Mouse (Mus musculus) embryonic facial prominence, embryonic 14.5 days (tissue): ENCODE data around the gene Stk10. TPM values are rescaled to one million over a fixed set of nuclear protein-coding genes. Genes with fewer than 3 reads are reported as not detected.
"Not testable (repeated sequence)": the region's sequence is repeated elsewhere in the genome, so short reads cannot be mapped to it uniquely, and the experiment has no call there.

Source experiments
- ATAC-seq: fragments of 200-750 bp; cut with Nextera tagmentation; 2 replicates; pipeline ENCODE4 v1.8.0; 2017; ENCODE audit warnings: low read depth, moderate number of reproducible peaks, moderate TSS enrichment
- DNase-seq: peaks from one replicate; pipeline ENCODE4 v3.0.0-alpha.2; 2015; ENCODE audit warnings: low spot score
- H3K27ac ChIP-seq: fragments of 300-500 bp; sonication (generic); replicated peaks from 2 replicates; pipeline ENCODE4 v1.5.1; 2014; ENCODE audit warnings: low read depth, mild to moderate bottlenecking, low read length, moderate library complexity
- H3K27me3 ChIP-seq: fragments of 300-500 bp; sonication (generic); replicated peaks from 2 replicates; pipeline ENCODE4 v1.6.1; 2014; ENCODE audit warnings: low read length; ENCODE audit not compliant: control insufficient read depth, insufficient read depth
- H3K36me3 ChIP-seq: fragments of 300-500 bp; sonication (generic); 2 replicates; pipeline ENCODE4 v1.6.1; 2014; ENCODE audit warnings: low read length, mixed read lengths; ENCODE audit not compliant: control insufficient read depth, insufficient read depth
- H3K4me1 ChIP-seq: fragments of 300-500 bp; sonication (generic); 2 replicates; pipeline ENCODE4 v1.6.1; 2014; ENCODE audit warnings: antibody characterized with exemption, low read length; ENCODE audit not compliant: control insufficient read depth, insufficient read depth
- H3K4me2 ChIP-seq: fragments of 300-500 bp; sonication (generic); 2 replicates; pipeline ENCODE4 v1.6.1; 2014; ENCODE audit warnings: low read depth, mild to moderate bottlenecking, low read length, moderate library complexity, mixed read lengths
- H3K4me3 ChIP-seq: fragments of 300-500 bp; sonication (generic); 2 replicates; pipeline ENCODE4 v1.5.1; 2014; ENCODE audit warnings: low read depth, mild to moderate bottlenecking, low read length
- H3K9ac ChIP-seq: fragments of 300-500 bp; sonication (generic); 2 replicates; pipeline ENCODE4 v1.6.1; 2014; ENCODE audit warnings: low read depth, mild to moderate bottlenecking, low read length, moderate library complexity, mixed read lengths
- H3K9me3 ChIP-seq: fragments of 300-500 bp; sonication (generic); 2 replicates; pipeline ENCODE4 v1.6.1; 2016; ENCODE audit warnings: low read length; ENCODE audit not compliant: control insufficient read depth
- WGBS: fragments of 180-500 bp; shearing (Covaris S2); extraction: QIAGEN DNeasy Blood & Tissue Kit; methylation state at CpG from one replicate; pipeline ENCODE4 v1.1.7; 2014; 5-methylcytosine and 5-hydroxymethylcytosine counted together
- polyA plus RNA-seq: library from polyadenylated mRNA; unstranded; fragments of >200 nt; fragmentation: Nextera tagmentation; extraction: Ambion mirVana; gene quantifications from 2 replicates; pipeline ENCODE4 v1.2.1, GENCODE M21; 2014

The Stk10 gene
- polyA plus RNA-seq, 1 experiment from 2014 or later: 2.8 TPM

GRCm38 (mm10) chr11:32495283-32495682 lies 37.8 kb upstream of the Stk10 start:
- Histone ChIP-seq H3K9me3 (no peaks in the 10 kb centered on the region), H3K9ac (no peak overlapping the region), H3K4me1 (peaks cover 3% of the 10 kb centered on the region; the same call in 1 of the 2 replicates), H3K36me3 (no peaks in the 10 kb centered on the region), H3K27ac (no peak overlapping the region), H3K4me3 (no peak overlapping the region), H3K27me3 (no peaks in the 10 kb centered on the region), H3K4me2 (no peak overlapping the region)
- DNase-seq (no peak), ATAC-seq (no peak)
- WGBS: 81% methylated on average over 2 of the region's 2 CpGs

- 81% methylated on average over 7 of the region's 7 CpGs for WGBS
Measured at GRCm38 (mm10) chr11:32498757-32499535, 34.2 kb upstream of the Stk10 start.

GRCm38 (mm10) chr11:32499931-32500330 lies 33.2 kb upstream of the Stk10 start:
- Histone ChIP-seq H3K4me3 (no peak overlapping the region), H3K4me2 (no peak overlapping the region), H3K27me3 (no peaks in the 10 kb centered on the region), H3K9ac (no peak overlapping the region), H3K4me1 (0 out of 2 replicates have a peak, but pooled peaks cover 3% of the 10 kb centered on the region), H3K36me3 (peaks cover 27% of the 10 kb centered on the region), H3K9me3 (no peaks in the 10 kb centered on the region), H3K27ac (no peak overlapping the region)
- ATAC-seq: no peak
- DNase-seq: no peak
- 92% methylated on average over 4 of the region's 4 CpGs for WGBS

More at GRCm38 (mm10) chr11:32498757-32499535, 34.2 kb upstream of the Stk10 start:
- H3K27me3 ChIP-seq: no peaks in the 10 kb centered on the region
- H3K9ac ChIP-seq: no peak overlapping the region
- ATAC-seq (0 out of 2 replicates have a peak, but pooled peaks have one; percentile 9), DNase-seq (peak; percentile 62)
- H3K4me2 ChIP-seq: no peak overlapping the region
- no peaks in the 10 kb centered on the region for H3K9me3 ChIP-seq
- no peak overlapping the region for H3K4me3 ChIP-seq
- peaks cover 26% of the 10 kb centered on the region for H3K36me3 ChIP-seq
- H3K27ac ChIP-seq: no peak overlapping the region
- 0 out of 2 replicates have a peak, but pooled peaks cover 3% of the 10 kb centered on the region for H3K4me1 ChIP-seq

- Histone ChIP-seq H3K27ac (no peak overlapping the region), H3K4me3 (no peak overlapping the region), H3K4me1 (no peaks in the 10 kb centered on the region), H3K36me3 (peaks cover 27% of the 10 kb centered on the region), H3K9ac (no peak overlapping the region), H3K27me3 (no peaks in the 10 kb centered on the region), H3K4me2 (no peak overlapping the region), H3K9me3 (no peaks in the 10 kb centered on the region)
- WGBS: 88% methylated on average over 2 of the region's 2 CpGs
- DNase-seq: no peak
- no peak for ATAC-seq
Measured at GRCm38 (mm10) chr11:32503711-32504110, 29.4 kb upstream of the Stk10 start.

GRCm38 (mm10) chr11:32505091-32505739 lies 27.9 kb upstream of the Stk10 start:
- Histone ChIP-seq H3K36me3 (peaks cover 27% of the 10 kb centered on the region), H3K4me2 (no peak overlapping the region), H3K9me3 (no peaks in the 10 kb centered on the region), H3K4me3 (no peak overlapping the region), H3K4me1 (no peaks in the 10 kb centered on the region), H3K27me3 (no peaks in the 10 kb centered on the region), H3K27ac (no peak overlapping the region), H3K9ac (no peak overlapping the region)
- DNase-seq (peak; percentile 30), ATAC-seq (peak; percentile 55; the same call in 1 of the 2 replicates)
- 65% methylated on average over 7 of the region's 7 CpGs for WGBS

GRCm38 (mm10) chr11:32510930-32511329 lies 22.2 kb upstream of the Stk10 start:
- ATAC-seq: no peak
- no peak overlapping the region for H3K4me3 ChIP-seq
- H3K27me3 ChIP-seq: no peaks in the 10 kb centered on the region
- H3K4me2 ChIP-seq: no peak overlapping the region
- no peaks in the 10 kb centered on the region for H3K9me3 ChIP-seq
- H3K36me3 ChIP-seq: peaks cover 3% of the 10 kb centered on the region
- H3K9ac ChIP-seq: no peak overlapping the region
- no peak for DNase-seq
- no peak overlapping the region for H3K27ac ChIP-seq
- no peaks in the 10 kb centered on the region for H3K4me1 ChIP-seq
- 75% methylated on average over 1 of the region's 1 CpGs for WGBS

GRCm38 (mm10) chr11:32514853-32515252 lies 18.3 kb upstream of the Stk10 start:
- H3K9me3 ChIP-seq, ATAC-seq, H3K4me2 ChIP-seq, H3K27me3 ChIP-seq, H3K9ac ChIP-seq, H3K4me3 ChIP-seq, H3K27ac ChIP-seq, H3K4me1 ChIP-seq, DNase-seq: not testable (repeated sequence)
- WGBS: 90% methylated on average over 5 of the region's 5 CpGs
- H3K36me3 ChIP-seq: peaks cover 32% of the 10 kb centered on the region

GRCm38 (mm10) chr11:32516091-32516490 lies 17.0 kb upstream of the Stk10 start:
- H3K9me3 ChIP-seq: no peaks in the 10 kb centered on the region
- no peaks in the 10 kb centered on the region for H3K4me1 ChIP-seq
- H3K4me2 ChIP-seq: no peak overlapping the region
- DNase-seq (no peak), ATAC-seq (no peak)
- H3K27me3 ChIP-seq: no peaks in the 10 kb centered on the region
- no peak overlapping the region for H3K9ac ChIP-seq
- H3K36me3 ChIP-seq: peaks cover 37% of the 10 kb centered on the region
- 91% methylated on average over 12 of the region's 12 CpGs for WGBS
- H3K4me3 ChIP-seq: no peak overlapping the region
- no peak overlapping the region for H3K27ac ChIP-seq
